Mouse (Mus musculus) NIH3T3 (cell line): ENCODE results near the gene Tm2d1.
A peak's percentile ranks its signal among the peaks of the same experiment; 100 is the strongest.
"Not testable (repeated sequence)": the region's sequence is repeated elsewhere in the genome, so short reads cannot be mapped to it uniquely, and the experiment has no call there.

Experiments
- DNase-seq: peaks from one replicate; pipeline ENCODE4 v3.0.0-alpha.2; 2012; ENCODE audit warnings: low read depth

Gene Tm2d1

GRCm38 (mm10) chr4:98382716-98383424 lies at the start of gene Tm2d1:
Gene Tm2d1, minus strand, starts transcription at chr4:98383306.
- peak; percentile 96 for DNase-seq

- no peak for DNase-seq
Measured at GRCm38 (mm10) chr4:98428371-98428770, 45.3 kb upstream of the Tm2d1 start.

- not testable (repeated sequence) for DNase-seq
Measured at GRCm38 (mm10) chr4:98415150-98415549, 32.0 kb upstream of the Tm2d1 start.

- DNase-seq = no peak
Measured at GRCm38 (mm10) chr4:98408455-98408854, 25.3 kb upstream of the Tm2d1 start.

- no peak for DNase-seq
Measured at GRCm38 (mm10) chr4:98404412-98404811, 21.3 kb upstream of the Tm2d1 start.

- peak; percentile 15 for DNase-seq
Measured at GRCm38 (mm10) chr4:98403492-98403891, 20.4 kb upstream of the Tm2d1 start.

- no peak for DNase-seq
Measured at GRCm38 (mm10) chr4:98401584-98401962, 18.5 kb upstream of the Tm2d1 start.

- peak; percentile 62 for DNase-seq
Measured at GRCm38 (mm10) chr4:98400926-98401583, 17.9 kb upstream of the Tm2d1 start.

- DNase-seq = peak; percentile 87
Measured at GRCm38 (mm10) chr4:98395690-98396437, 12.8 kb upstream of the Tm2d1 start, which contains the start of gene Patj. Gene Patj, plus strand, starts transcription at chr4:98395785.

GRCm38 (mm10) chr4:98395346-98395689 lies 12.2 kb upstream of the Tm2d1 start:
- DNase-seq = no peak

GRCm38 (mm10) chr4:98385036-98385435 lies 1.9 kb upstream of the Tm2d1 start:
- DNase-seq = no peak

- no peak for DNase-seq
Measured at GRCm38 (mm10) chr4:98376943-98377342, 6.2 kb downstream of the Tm2d1 start.

- no peak for DNase-seq
Measured at GRCm38 (mm10) chr4:98375401-98375800, 7.7 kb downstream of the Tm2d1 start.

- no peak for DNase-seq
Measured at GRCm38 (mm10) chr4:98358034-98358809, 24.9 kb downstream of the Tm2d1 start.

- DNase-seq = no peak
Measured at GRCm38 (mm10) chr4:98348580-98348979, 34.5 kb downstream of the Tm2d1 start.

GRCm38 (mm10) chr4:98345783-98346182 lies 37.3 kb downstream of the Tm2d1 start:
- no peak for DNase-seq

- DNase-seq = no peak
Measured at GRCm38 (mm10) chr4:98339992-98340564, 43.0 kb downstream of the Tm2d1 start.

- DNase-seq = peak; percentile 40
Measured at GRCm38 (mm10) chr4:98338636-98339630, 44.2 kb downstream of the Tm2d1 start.

- DNase-seq = peak; percentile 46
Measured at GRCm38 (mm10) chr4:98337197-98337596, 45.9 kb downstream of the Tm2d1 start.

GRCm38 (mm10) chr4:98335726-98336125 lies 47.4 kb downstream of the Tm2d1 start:
- DNase-seq = no peak

GRCm38 (mm10) chr4:98322223-98322622 lies 60.9 kb downstream of the Tm2d1 start:
- DNase-seq = peak; percentile 99
